Mouse (Mus musculus) heart, adult 8-10 months (tissue): ENCODE results near the gene Arid4a. TPM values are rescaled to one million over a fixed set of nuclear protein-coding genes. Genes with fewer than 3 reads are reported as not detected.

ENCODE experiments used
- total RNA-seq, 4 experiments: library from RNA; stranded (reverse); gene quantifications; 2 replicates each; pipeline ENCODE4 v1.2.4; 2022

Gene Arid4a
- total RNA-seq, 4 experiments from 2014 or later = 11.1 to 15.3 (median 13.1) TPM

Other genes with a start within 250 kb of the Arid4a start
- 10 to 100 TPM; 28.6 to 35.3 (median 32.5) TPM for gene Frmd6, start 190.5 kb upstream of the Arid4a start, total RNA-seq
- gene Actr10, start 78.1 kb upstream of the Arid4a start, total RNA-seq = 100 to 1,000 TPM; 120 to 137 (median 129) TPM
- 100 to 1,000 TPM; 168 to 195 (median 176) TPM for gene Psma3, start 41.4 kb upstream of the Arid4a start, total RNA-seq
- 1 to 10 TPM; 1.0 to 1.8 (median 1.5) TPM for gene Tomm20l, start 95.4 kb downstream of the Arid4a start, total RNA-seq
- gene Timm9, start 120.7 kb downstream of the Arid4a start, total RNA-seq = 10 to 100 TPM; 26.9 to 32.8 (median 28.3) TPM
- 1 to 10 TPM; 2.8 to 3.7 (median 3.5) TPM for gene 2700049A03Rik, start 120.9 kb downstream of the Arid4a start, total RNA-seq